Mouse (Mus musculus): ENCODE measurements around the gene Tgm4.

Tgm4 gene

DNA sequence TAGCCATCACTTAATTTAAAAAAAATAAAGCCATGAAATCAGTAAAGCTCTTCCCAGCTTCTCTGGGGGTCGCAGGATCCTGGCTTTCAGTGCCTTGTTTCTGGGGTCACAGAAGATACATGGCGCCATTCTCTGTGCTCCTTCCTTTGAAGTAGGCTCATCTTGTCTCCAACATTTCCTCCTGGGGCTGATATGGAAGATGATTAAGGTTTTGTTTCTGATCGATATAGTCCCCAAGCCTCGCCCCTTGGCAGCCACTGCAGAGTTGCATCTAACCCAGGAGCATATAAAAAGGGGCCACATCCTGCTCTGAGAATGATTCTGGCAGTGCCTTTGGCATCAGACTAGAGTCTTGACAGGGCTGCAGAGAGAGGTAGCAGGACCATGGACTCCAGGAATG lies at the start of gene Tgm4:
TSS of gene Tgm4 (plus strand) at position 301 of the 400 bp plus-strand sequence.
- no peak for DNase-seq (ENCODE audit: low read depth)

DNA sequence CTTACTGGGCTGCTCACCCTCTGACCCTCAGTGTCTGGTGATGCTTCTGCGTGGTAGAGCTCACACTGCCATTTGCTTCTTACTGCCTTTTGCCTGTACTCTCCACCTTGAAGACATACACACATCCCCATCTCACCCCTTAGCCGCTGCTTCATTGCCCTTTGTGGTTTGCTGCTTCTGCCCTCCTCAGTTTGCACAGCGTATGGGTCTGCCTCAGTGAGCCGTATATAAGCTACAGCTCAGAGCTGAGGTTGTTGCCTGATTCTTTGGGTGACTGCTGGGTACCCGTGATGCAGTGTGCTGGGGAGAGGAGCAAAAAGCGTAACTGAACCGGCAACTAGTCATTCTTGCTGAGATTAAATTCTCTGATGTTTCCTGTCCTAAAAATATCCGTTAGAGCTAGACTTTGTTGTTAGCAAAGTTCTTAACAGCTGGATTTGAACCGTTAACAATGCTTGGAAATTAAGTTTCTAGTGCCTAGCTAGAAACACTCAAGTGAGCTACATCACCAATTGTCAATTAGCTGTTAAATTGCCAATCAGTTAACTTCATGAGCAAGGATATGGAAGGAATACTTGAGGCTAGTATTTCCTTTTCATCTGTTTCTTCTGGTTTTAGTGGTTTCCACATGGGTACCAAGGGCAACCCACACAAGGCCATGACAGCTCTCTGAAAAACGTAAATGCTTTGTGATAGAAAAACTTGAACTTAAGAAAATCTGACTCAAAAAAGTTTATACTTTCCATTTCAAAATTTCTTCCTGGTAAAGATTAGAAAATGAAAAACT lies 35.9 kb upstream of the Tgm4 start:
- DNase-seq (ENCODE audit: low read depth), result no peak

DNA sequence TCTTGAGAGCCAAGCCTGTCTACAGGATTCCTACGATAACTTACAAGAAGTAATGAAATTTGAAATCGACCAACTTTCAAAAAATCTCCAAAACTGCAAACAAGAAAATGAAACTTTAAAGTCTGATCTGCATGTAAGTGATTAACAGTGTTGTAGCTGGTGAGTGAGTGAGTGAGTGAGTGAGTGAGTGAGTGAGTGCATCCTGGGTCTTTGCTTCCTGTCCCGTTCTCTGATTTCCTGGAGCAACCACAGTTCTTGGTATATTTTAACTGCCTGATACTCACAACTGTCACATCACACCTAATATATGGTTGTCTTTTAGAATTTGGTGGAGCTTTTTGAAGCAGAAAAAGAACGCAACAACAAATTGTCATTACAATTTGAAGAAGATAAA lies 35.3 kb upstream of the Tgm4 start:
- no peak for DNase-seq (ENCODE audit: low read depth)

DNA sequence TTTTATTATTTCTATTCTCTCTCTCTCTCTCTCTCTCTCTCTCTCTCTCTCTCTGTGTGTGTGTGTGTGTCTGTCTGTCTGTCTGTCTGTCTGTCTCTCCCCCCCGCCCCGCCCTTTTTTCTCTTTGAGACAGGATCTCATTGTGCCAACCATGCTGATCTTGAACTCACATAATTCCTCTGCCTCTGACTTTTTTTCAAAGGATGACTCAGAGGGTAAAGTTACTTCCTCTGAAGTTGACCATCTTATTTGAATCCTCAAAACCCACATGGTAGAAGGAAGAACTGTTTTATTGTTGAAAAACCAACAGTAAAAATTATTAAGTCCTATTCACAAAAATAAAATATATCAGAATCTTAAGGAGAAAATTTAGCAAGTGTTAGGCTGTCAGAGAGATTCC lies 29.8 kb upstream of the Tgm4 start:
- DNase-seq (ENCODE audit: low read depth), result no peak

DNA sequence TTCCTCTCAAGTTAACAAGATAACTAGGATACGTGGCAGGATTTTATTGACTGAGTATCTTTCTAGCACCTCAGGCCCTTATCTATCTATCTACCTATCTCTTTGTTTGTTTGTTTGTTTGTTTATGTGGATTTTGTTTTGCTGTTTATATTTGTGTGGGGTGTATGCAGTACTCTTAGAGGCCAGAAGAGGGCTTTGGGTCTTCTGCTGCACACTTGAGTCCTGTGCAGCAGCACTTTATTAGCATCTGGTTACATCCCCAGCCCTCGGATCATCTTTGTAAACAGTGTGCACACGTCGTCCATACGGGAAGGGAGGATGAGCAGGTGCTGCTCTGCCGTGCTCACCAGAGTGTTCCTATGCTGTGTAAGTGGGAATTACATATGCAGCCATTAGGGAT lies 28.5 kb upstream of the Tgm4 start:
- no peak for DNase-seq (ENCODE audit: low read depth)

DNA sequence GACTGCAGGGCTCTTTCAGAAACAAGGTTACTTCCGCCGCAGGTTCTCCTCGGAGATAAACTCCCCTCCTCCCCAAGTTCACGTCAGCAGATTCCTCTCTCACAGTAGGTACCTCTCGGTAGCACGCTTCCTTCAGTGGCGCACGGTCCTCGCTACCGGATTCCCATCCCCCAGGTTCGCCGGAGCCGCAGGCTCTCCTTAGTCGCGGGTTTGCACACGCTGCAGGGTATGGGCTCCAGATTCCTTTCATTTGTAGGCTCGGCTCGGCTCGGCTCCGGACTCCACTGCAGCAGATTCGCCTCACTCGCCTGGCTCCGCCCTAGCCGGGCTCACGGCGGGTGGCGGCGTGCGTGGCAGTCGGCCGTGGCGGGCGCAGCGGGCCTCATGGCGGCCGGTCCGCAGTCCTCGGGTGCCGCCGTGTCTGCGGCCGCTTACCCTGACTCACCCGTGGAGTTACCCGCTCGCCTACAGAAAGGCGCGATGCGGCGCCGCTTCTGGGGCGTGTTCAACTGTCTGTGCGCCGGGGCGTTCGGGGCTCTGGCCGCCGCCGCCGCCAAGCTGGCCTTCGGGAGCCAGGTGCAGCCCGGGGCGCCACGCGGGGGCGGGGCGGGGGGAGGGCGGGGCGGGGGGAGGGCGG lies 13.4 kb upstream of the Tgm4 start, which contains the start of gene Tmem42:
TSS of gene Tmem42 (plus strand) at position 332 of the 637 bp plus-strand sequence.
- peak; percentile 61 for DNase-seq (ENCODE audit: low read depth)

DNA sequence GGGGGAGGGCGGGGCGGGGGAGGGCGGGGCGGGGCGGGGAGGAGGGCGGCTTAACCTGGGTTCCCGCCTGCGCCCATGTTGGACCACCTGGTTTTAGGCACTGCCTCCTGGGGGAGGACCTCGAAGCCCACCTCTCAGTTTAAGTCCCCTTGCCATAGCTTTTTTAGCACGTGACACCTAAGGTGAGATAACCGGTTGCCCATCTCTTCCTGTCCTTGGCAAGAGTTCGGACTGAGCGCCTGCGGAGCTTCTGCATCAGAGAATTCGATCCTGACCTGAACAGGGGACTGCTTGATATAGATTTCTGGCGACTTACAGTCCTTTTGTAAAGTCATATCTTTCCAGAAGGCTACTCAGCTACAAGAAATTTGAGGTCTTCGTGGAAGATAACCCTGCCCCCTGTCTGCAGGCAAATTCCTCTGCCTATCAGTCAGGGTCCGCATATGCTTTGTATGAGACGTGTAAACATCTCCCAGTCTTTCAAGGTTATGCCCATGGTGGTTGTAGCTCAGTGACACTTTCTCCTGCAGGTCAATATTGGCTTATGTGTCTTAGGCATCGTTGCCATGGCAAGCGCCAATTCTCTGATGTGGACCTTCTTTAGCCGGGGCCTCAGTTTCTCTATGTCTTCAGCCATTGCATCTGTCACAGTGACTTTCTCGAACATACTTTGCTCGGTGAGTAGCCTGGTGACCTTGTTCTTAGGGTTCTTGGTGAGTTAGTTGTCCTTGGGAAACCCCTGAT lies 12.7 kb upstream of the Tgm4 start:
- peak; percentile 19 for DNase-seq (ENCODE audit: low read depth)

DNA sequence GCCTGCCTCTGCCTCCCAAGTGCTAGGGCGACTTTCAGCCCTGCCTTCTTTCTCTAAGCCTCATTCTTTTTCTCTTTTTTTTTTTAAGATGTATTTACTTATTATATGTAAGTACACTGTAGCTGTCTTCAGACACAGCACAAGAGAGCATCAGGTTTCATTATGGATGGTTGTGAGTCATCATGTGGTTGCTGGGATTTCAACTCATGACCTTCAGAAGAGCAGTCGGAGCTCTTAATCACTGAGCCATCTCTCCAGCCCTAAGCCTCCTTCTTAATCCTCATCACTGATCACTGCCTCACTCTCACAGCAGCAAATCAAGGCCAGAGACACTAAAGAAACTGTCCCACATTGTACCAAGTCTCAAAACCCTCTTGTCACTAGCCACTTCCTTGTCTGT lies 10.3 kb upstream of the Tgm4 start:
- DNase-seq (ENCODE audit: low read depth), result no peak

DNA sequence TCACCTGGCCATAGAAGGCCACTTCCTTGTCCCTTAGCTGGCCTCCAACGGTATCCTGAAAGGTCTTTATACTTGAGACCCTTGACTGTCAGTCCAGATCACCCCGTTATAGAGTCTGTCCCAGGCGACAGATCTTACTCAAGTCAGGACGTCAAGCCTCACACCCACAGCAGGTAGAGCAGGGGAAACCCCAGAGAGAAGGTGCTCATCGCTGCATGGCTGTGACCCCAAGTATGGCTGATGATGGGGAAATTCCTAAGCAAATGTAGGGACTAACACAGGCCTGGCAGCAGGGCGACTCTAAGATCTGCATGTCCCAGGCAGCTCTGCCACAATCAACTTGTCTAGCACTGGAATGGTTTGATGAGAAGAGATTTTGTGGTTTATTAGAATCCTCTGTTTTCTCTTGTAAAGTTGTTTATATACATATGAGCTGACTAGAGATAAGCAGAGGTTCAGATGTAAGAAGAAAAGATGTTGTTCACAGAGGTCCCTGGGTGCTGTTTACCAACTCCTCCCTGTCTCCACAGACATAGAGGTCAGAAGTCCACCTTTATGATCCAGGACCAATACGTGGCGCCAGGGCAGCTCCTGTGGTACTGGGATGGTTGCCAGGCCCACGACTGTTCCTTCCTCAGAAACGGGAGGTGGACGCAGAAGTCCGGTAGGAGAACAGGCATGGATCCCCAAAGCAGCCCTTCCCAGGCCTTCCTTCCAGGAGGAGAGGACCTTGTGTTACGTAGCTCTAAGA lies 2.9 kb upstream of the Tgm4 start:
- DNase-seq (ENCODE audit: low read depth), result no peak

DNA sequence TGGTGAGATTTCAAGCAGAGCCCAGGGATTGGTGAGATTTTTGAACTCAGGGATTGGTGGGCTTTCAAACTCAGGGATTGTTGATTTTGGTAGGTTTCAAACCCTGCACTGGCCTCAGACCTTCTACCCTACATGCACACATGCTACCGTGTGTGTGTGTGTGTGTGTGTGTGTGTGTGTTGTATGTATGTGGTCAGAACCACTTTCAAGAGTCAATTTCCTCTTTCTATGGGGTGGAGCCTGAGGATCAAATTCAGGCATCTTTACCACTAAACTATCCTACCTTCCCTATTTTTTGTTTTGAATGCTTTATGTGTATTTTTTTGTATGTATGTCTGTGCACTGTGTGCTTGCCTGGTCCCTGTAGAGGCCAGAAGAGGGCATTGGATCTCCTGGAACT lies 13.1 kb downstream of the Tgm4 start:
- no peak for DNase-seq (ENCODE audit: low read depth)

DNA sequence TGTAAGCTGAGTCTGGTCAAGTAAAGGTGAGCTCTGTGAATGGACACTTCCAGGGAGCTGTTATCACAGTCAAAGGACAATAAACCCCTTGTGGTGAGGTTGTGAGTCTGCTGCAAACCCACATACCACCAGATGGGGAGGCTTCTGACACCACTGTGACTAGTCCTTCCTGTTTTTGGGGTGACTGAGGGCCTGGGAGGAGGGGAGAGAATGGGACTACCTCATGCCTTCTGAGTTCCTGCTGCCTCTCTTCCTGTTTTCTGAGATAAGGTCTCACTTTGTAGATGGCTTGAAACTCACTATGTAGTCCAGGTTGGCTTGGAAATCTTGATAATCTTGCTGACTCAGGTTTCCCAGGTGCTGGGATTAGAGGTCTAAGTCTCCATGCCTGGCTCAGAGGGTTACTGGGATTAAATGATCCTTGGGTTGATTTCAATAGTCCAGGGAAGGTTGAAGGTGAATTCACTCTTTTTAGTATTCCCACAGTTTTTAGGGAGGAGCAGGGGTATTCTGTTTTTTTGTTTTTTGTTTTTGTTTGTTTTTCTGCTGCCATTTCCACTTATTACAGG lies 24.3 kb downstream of the Tgm4 start:
- peak; percentile 48 for DNase-seq (ENCODE audit: low read depth)

DNA sequence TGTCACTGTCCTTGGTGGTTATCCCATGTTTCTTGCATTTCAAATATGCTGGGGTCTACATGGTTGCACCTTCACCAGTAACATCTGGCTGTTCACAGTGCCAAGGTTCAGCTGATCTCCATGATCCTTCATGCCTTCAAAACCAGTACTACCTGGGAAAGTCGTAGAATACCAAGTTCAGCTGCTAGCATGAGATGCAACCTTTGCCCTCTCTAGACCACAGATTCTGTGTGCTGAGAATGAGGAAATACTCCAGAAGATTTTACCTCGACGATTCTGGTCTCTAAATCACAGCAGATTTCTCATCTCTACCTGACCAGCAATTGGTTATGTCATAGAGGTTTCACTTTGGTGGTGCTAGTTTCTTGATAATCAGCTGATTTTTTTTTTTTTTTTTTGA lies 25.6 kb downstream of the Tgm4 start:
- no peak for DNase-seq (ENCODE audit: low read depth)

DNA sequence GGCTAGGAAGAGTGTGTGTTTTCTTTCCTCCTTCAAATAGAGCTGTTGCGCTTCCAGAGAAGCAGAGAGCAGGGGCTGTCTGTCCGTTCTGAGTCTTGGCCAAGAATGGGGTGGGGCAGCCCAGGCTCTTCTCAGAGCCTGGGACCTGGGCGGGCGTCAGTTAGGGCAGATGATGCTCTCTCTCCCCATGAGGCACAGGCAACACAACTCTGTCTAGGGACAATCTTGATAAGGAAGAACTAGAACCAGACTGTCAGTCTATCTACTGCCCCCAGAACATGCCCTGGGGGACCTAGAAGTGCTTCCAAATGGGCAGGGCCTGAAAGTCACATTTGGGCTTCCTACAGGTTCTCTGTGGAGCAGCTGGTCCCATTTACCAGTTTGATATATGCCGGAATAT lies 44.6 kb downstream of the Tgm4 start:
- no peak for DNase-seq (ENCODE audit: low read depth)

DNA sequence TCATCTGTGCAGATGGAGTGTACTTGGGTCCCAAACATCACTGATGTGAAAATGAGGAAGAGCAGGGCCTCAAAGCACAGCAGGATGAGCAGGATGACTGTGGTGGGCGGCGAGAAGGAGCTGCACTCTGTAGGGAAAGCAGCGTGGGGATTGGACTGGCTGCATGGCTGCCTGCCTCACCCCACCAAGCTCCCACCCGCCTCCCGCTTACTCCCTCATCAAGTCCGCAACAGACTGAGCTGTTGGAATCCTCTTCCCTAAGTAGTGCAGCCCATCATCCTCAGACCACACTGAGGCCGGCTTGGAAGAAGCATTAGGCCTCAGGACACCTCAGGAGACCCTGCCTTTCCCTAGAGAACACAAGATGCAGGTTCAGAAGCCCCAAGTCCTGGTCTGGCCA lies 45.8 kb downstream of the Tgm4 start:
- DNase-seq (ENCODE audit: low read depth), result no peak

DNA sequence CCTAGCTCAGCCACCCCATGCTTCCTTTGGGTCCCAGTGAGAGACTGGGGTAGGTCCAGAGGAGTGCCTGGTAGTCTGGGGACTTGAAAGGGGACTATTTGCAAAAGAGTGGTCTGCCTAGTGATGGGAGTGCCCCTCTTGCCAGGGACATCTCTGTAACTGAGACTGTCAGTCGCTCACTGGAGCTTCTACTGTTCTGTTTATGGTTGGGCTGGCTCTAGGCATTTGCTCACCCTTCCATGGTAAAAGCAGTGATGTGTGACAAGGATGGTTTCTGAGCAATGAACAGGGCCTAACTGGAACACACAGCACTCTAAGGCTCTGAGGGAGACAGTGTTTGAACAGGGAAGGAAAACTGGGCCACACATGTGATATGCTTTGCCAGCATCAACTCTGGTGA lies 46.3 kb downstream of the Tgm4 start:
- DNase-seq (ENCODE audit: low read depth), result no peak

DNA sequence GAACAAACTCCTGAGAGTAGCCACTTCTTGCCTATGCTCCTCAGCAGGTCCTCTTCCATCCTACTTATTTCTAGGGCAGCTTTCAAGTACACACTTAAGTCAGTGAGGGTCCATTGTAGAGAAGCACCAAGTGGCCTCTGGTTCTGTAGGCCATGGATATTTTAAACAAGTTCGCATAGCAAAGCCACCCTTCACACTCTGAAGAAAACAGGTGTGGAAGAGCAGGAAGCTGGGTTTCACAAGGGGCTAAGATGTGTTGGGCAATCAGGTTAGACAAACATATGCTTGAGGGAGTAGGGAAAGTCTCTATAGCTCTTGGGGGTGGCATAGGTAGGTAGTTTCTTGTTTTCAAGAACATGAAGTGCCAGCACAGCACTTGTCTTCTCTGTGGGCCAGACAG lies 50.8 kb downstream of the Tgm4 start:
- no peak for DNase-seq (ENCODE audit: low read depth)

DNA sequence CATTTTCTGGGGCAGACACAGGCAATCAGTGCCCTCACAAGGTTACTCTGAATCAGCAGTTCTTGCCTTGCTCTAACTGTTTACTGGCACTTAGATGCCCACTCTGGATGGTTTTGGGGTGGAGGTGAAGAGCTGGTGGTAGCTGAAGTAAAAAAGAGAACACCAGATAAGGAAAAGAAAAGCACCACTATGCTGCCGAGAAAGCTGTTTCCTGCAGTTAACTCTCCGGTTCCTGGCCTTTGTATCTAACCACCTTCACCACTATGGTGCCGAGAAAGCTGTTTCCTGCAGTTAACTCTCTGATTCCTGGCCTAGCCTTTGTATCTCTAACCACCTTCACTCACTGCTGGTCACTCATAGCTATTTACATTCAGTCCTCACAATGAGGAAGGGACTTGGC lies 53.0 kb downstream of the Tgm4 start:
- DNase-seq (ENCODE audit: low read depth), result no peak

DNA sequence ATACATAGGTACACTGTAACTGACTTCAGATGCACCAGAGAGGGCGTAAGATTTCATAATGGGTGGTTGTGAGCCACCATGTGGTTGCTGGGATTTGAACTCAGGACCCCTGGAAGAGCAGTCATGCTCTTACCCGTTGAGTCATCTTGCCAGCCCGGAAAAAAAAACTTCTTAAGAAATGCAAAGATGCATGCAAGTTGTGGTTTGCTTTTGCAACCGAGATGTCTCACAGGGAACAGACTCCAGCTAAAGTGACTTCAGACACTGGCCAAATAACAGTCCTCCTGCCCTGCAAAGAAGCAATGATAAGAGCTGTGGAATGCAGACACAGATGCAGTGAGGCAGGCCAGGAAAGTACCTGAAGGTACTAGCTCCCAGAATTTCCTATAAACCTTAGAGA lies 56.3 kb downstream of the Tgm4 start:
- DNase-seq (ENCODE audit: low read depth), result no peak

DNA sequence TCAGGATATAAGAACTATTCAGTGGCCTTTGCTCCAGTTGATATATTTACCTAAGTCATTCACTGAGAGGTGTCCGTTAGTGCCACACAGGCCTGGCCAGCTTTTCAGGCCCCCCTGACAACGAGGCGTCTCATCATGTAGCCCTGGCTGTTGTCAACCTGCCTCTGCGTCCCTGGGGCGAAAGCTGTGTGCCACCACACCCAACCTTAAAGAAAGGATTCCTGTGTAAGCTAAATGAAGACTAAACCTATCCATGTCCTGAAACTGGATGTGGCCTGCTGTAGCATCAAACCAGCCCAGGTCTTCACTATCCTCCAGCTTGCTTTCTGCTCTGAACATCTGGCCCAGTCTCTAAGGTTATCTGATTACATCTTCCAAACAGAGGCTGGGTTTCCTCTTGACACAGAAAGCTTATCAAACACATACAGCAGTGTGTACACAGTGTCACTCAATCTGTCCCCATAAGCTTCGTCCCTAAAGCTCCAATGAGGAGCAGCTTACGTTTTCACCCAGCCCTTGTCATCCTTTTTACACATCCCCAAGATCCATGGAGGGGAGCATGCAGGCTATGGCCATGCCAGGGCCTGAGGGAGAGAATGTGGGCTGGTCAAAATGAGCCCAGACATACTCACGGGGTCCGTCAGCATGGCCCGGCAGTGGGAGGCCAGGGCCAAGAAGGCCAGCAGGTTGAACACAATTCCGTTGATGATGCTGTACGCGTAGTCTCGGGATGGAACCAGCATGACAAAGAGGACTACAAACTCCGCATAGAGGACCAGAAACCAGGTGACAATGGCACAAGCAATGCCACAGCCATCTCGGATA lies 65.3 kb downstream of the Tgm4 start:
- no peak for DNase-seq (ENCODE audit: low read depth)

DNA sequence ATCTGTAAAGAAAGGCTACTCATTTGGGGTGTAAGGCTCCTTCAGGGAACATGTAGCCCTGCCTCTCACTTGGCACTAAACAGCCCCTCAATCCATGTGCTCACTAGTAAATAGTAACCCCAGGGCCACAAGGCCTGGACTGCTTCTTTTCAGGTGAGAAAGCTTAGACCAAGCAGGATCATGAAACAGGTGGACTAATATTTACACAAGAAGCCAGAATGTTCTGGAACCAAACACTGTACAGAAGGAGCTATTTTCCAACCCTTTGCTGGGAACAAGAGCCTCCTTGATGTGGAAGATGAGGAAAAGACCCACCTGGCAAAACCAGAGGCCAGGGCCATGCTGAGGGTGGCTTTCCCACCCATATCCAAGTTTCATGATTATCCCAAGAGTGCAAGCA lies 68.9 kb downstream of the Tgm4 start:
- no peak for DNase-seq (ENCODE audit: low read depth)

DNA sequence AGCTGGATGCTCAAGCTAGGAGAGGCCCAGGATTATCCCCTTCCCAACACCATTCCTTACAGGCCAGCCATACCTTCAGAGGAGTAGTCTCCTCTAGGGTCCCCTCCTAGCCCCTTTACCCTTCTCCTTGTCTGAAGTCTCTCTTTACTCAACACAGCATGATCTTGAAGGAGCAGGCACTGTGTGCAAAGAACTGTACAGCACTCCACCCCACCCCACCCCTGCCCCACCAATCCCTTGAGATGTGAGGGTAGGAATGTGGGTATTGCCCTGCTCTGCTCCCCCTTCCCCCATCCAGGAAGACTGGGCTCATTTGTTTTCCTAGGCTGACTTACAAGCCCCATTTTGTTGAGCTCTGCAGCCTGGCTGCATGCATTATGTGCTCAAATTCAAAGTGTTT lies 69.8 kb downstream of the Tgm4 start:
- DNase-seq (ENCODE audit: low read depth), result no peak

Data from c-Kit-positive CD71-negative TER-119-negative erythroid progenitor cells, embryonic 14.5 days (primary cell).